Mouse (Mus musculus): Measurements from ENCODE around the gene 1700024P04Rik. TPM values are rescaled to one million over a fixed set of nuclear protein-coding genes. Genes with fewer than 3 reads are reported as not detected.

The 1700024P04Rik gene
- polyA plus RNA-seq, 1 experiment from 2014 or later, result not detected

Other genes starting within 250 kb of the 1700024P04Rik start
- gene Fcho2, start 169.1 kb downstream of the 1700024P04Rik start, polyA plus RNA-seq (2015; fragmentation: Nextera tagmentation; extraction: Ambion mirVana), result 22.4 and 24.6 TPM in 2 replicates
- gene Tnpo1, start 58.2 kb downstream of the 1700024P04Rik start, polyA plus RNA-seq (2015; fragmentation: Nextera tagmentation; extraction: Ambion mirVana), result 41.9 and 48.6 TPM in 2 replicates
- gene Zfp366, start 200.3 kb upstream of the 1700024P04Rik start, polyA plus RNA-seq (2015; fragmentation: Nextera tagmentation; extraction: Ambion mirVana), result 0.67 and 0.77 TPM in 2 replicates

Data from hindbrain, embryonic 15.5 days (tissue).